Mouse (Mus musculus): Measurements from ENCODE around the gene Ptgr2. TPM values are rescaled to one million over a fixed set of nuclear protein-coding genes. Genes with fewer than 3 reads are reported as not detected.

Gene Ptgr2
- polyA plus RNA-seq, 1 experiment from 2014 or later = 34.5 TPM

- WGBS = 67% methylated on average over 3 of the region's 3 CpGs
- no peak overlapping the region for H3K9ac ChIP-seq (ENCODE audit: low read length)
Measured at GRCm38 (mm10) chr12:84288461-84288860, 3.4 kb downstream of the Ptgr2 start.

GRCm38 (mm10) chr12:84297851-84298250 lies 12.8 kb downstream of the Ptgr2 start:
- H3K27ac ChIP-seq (ENCODE audit: low read length) = no peak overlapping the region
- H3K27me3 ChIP-seq (ENCODE audit: control insufficient read depth, insufficient read depth, low read length) = no peaks in the 10 kb centered on the region
- H3K4me1 ChIP-seq (ENCODE audit: control insufficient read depth, insufficient read depth, low read length) = no peaks in the 10 kb centered on the region
- 95% methylated on average over 6 of the region's 6 CpGs for WGBS
- no peaks in the 10 kb centered on the region for H3K36me3 ChIP-seq (ENCODE audit: control insufficient read depth, insufficient read depth, low read length)
- no peak overlapping the region for H3K4me2 ChIP-seq (ENCODE audit: low read depth, low read length)
- no peaks in the 10 kb centered on the region for H3K9me3 ChIP-seq (replicated peaks; ENCODE audit: control insufficient read depth, low read length)
- ATAC-seq (ENCODE audit: insufficient read depth, low FRiP score) = no peak
- H3K9ac ChIP-seq (ENCODE audit: low read length) = no peak overlapping the region
- no peak overlapping the region for H3K4me3 ChIP-seq (replicated peaks; ENCODE audit: low read length)

More at GRCm38 (mm10) chr12:84288461-84288860, 3.4 kb downstream of the Ptgr2 start:
- no peak overlapping the region for H3K27ac ChIP-seq (ENCODE audit: low read length)
- no peak overlapping the region for H3K4me3 ChIP-seq (replicated peaks; ENCODE audit: low read length)
- no peaks in the 10 kb centered on the region for H3K9me3 ChIP-seq (replicated peaks; ENCODE audit: control insufficient read depth, low read length)
- ATAC-seq (ENCODE audit: insufficient read depth, low FRiP score) = no peak
- H3K4me1 ChIP-seq (ENCODE audit: control insufficient read depth, insufficient read depth, low read length) = 0 out of 2 replicates have a peak, but pooled peaks cover 2% of the 10 kb centered on the region
- no peaks in the 10 kb centered on the region for H3K27me3 ChIP-seq (ENCODE audit: control insufficient read depth, insufficient read depth, low read length)
- no peak overlapping the region for H3K4me2 ChIP-seq (ENCODE audit: low read depth, low read length)
- no peaks in the 10 kb centered on the region for H3K36me3 ChIP-seq (ENCODE audit: control insufficient read depth, insufficient read depth, low read length)

GRCm38 (mm10) chr12:84299265-84299664 lies 14.2 kb downstream of the Ptgr2 start:
- Histone ChIP-seq H3K27me3 (ENCODE audit: control insufficient read depth, insufficient read depth, low read length) (no peaks in the 10 kb centered on the region), H3K36me3 (ENCODE audit: control insufficient read depth, insufficient read depth, low read length) (0 out of 2 replicates have a peak, but pooled peaks cover 3% of the 10 kb centered on the region)

DNA sequence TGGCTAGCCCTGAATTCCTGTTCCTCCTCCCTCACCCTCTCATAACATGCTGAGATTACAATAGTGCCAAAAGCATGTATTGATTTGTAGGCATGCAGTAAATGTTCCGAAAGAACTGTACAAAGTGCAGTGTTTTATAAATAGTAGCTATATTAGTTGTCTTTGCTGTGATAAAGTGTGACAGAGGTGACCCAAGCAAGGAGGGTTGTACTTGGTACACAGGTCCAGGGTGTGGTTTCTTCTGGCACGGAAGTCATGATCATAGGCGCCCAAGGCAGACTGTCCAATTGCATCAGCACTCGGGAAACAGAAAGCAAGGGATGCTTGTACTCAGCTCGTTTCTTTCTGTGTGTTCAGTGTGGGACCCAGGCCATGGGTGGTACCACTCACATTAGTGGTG lies 19.1 kb downstream of the Ptgr2 start:
- Histone ChIP-seq H3K27me3 (ENCODE audit: control insufficient read depth, insufficient read depth, low read length) (no peaks in the 10 kb centered on the region), H3K4me2 (ENCODE audit: low read depth, low read length) (no peak overlapping the region), H3K27ac (ENCODE audit: low read length) (no peak overlapping the region), H3K9ac (ENCODE audit: low read length) (no peak overlapping the region), H3K4me1 (ENCODE audit: control insufficient read depth, insufficient read depth, low read length) (no peaks in the 10 kb centered on the region), H3K9me3 (replicated peaks; ENCODE audit: control insufficient read depth, low read length) (no peaks in the 10 kb centered on the region), H3K36me3 (ENCODE audit: control insufficient read depth, insufficient read depth, low read length) (0 out of 2 replicates have a peak, but pooled peaks cover 3% of the 10 kb centered on the region), H3K4me3 (replicated peaks; ENCODE audit: low read length) (no peak overlapping the region)
- 85% methylated on average over 5 of the region's 5 CpGs for WGBS
- no peak for ATAC-seq (ENCODE audit: insufficient read depth, low FRiP score)

More at GRCm38 (mm10) chr12:84299265-84299664, 14.2 kb downstream of the Ptgr2 start:
- Histone ChIP-seq H3K9ac (ENCODE audit: low read length) (no peak overlapping the region), H3K4me3 (replicated peaks; ENCODE audit: low read length) (no peak overlapping the region), H3K4me1 (ENCODE audit: control insufficient read depth, insufficient read depth, low read length) (no peaks in the 10 kb centered on the region), H3K27ac (ENCODE audit: low read length) (no peak overlapping the region), H3K9me3 (replicated peaks; ENCODE audit: control insufficient read depth, low read length) (no peaks in the 10 kb centered on the region), H3K4me2 (ENCODE audit: low read depth, low read length) (no peak overlapping the region)
- WGBS = 92% methylated on average over 2 of the region's 2 CpGs
- no peak for ATAC-seq (ENCODE audit: insufficient read depth, low FRiP score)

DNA sequence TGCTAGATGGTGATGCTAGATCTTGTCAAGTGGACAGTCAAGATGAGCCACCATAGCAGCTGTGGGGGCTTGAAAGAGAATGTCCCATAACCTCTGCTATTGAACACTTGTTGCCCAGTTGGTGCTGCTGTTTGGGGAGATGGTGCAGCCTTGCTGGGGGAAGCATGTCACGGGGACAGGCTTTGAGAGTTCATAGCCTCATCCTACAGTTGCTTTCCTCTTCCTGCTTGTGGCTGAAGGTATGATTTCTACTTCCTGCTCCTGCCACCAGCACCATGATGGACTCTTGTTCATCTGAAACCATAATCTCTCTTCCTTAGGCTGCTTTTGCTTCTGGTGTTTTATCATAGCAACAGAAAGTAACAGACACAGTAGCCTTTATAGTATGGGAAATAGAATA lies 19.5 kb downstream of the Ptgr2 start:
- no peak overlapping the region for H3K27ac ChIP-seq (ENCODE audit: low read length)
- no peak for ATAC-seq (ENCODE audit: insufficient read depth, low FRiP score)
- 73% methylated on average over 1 of the region's 1 CpGs for WGBS

DNA sequence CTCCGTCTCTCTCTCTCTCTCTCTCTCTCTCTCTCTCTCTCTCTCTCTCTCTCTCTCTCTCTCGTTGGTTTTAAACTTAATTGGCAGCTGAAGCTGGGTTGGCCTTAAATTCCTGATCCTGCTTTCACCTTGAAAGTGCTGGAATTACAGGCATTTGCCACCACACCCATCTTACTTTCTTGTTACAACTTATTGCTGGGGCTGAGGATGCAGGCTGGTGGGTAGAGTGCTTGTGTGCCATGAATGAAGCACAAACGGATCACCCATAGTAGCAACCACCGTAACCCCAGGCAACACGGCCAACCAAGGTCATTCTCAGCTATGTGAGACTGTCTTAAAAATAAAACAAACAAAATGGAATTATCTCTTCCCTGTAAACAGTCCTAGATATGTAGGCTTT lies 26.3 kb downstream of the Ptgr2 start:
- H3K27ac ChIP-seq (ENCODE audit: low read length) = no peak overlapping the region
- no peaks in the 10 kb centered on the region for H3K4me1 ChIP-seq (ENCODE audit: control insufficient read depth, insufficient read depth, low read length)
- 66% methylated on average over 3 of the region's 5 CpGs for WGBS
- no peaks in the 10 kb centered on the region for H3K9me3 ChIP-seq (replicated peaks; ENCODE audit: control insufficient read depth, low read length)
- no peaks in the 10 kb centered on the region for H3K36me3 ChIP-seq (ENCODE audit: control insufficient read depth, insufficient read depth, low read length)
- no peak overlapping the region for H3K4me2 ChIP-seq (ENCODE audit: low read depth, low read length)
- H3K27me3 ChIP-seq (ENCODE audit: control insufficient read depth, insufficient read depth, low read length) = no peaks in the 10 kb centered on the region
- ATAC-seq (ENCODE audit: insufficient read depth, low FRiP score) = no peak
- H3K4me3 ChIP-seq (replicated peaks; ENCODE audit: low read length) = no peak overlapping the region
- H3K9ac ChIP-seq (ENCODE audit: low read length) = no peak overlapping the region

More for the DNA sequence above, 19.5 kb downstream of the Ptgr2 start:
- H3K27me3 ChIP-seq (ENCODE audit: control insufficient read depth, insufficient read depth, low read length) = no peaks in the 10 kb centered on the region
- no peak overlapping the region for H3K9ac ChIP-seq (ENCODE audit: low read length)
- 0 out of 2 replicates have a peak, but pooled peaks cover 3% of the 10 kb centered on the region for H3K36me3 ChIP-seq (ENCODE audit: control insufficient read depth, insufficient read depth, low read length)
- no peak overlapping the region for H3K4me2 ChIP-seq (ENCODE audit: low read depth, low read length)
- H3K4me3 ChIP-seq (replicated peaks; ENCODE audit: low read length) = no peak overlapping the region
- H3K4me1 ChIP-seq (ENCODE audit: control insufficient read depth, insufficient read depth, low read length) = no peaks in the 10 kb centered on the region
- no peaks in the 10 kb centered on the region for H3K9me3 ChIP-seq (replicated peaks; ENCODE audit: control insufficient read depth, low read length)

GRCm38 (mm10) chr12:84316006-84316405 lies 31.0 kb downstream of the Ptgr2 start:
- Histone ChIP-seq H3K4me2 (ENCODE audit: low read depth, low read length) (peak overlapping the region; percentile 76), H3K27ac (ENCODE audit: low read length) (peak overlapping the region; percentile 96), H3K27me3 (ENCODE audit: control insufficient read depth, insufficient read depth, low read length) (no peaks in the 10 kb centered on the region), H3K9me3 (replicated peaks; ENCODE audit: control insufficient read depth, low read length) (no peaks in the 10 kb centered on the region), H3K9ac (ENCODE audit: low read length) (peak overlapping the region; percentile 98), H3K4me1 (ENCODE audit: control insufficient read depth, insufficient read depth, low read length) (peaks cover 5% of the 10 kb centered on the region), H3K4me3 (replicated peaks; ENCODE audit: low read length) (peak overlapping the region; percentile 82), H3K36me3 (ENCODE audit: control insufficient read depth, insufficient read depth, low read length) (no peaks in the 10 kb centered on the region)
- no peak for ATAC-seq (ENCODE audit: insufficient read depth, low FRiP score)
- 32% methylated on average over 7 of the region's 7 CpGs for WGBS

DNA sequence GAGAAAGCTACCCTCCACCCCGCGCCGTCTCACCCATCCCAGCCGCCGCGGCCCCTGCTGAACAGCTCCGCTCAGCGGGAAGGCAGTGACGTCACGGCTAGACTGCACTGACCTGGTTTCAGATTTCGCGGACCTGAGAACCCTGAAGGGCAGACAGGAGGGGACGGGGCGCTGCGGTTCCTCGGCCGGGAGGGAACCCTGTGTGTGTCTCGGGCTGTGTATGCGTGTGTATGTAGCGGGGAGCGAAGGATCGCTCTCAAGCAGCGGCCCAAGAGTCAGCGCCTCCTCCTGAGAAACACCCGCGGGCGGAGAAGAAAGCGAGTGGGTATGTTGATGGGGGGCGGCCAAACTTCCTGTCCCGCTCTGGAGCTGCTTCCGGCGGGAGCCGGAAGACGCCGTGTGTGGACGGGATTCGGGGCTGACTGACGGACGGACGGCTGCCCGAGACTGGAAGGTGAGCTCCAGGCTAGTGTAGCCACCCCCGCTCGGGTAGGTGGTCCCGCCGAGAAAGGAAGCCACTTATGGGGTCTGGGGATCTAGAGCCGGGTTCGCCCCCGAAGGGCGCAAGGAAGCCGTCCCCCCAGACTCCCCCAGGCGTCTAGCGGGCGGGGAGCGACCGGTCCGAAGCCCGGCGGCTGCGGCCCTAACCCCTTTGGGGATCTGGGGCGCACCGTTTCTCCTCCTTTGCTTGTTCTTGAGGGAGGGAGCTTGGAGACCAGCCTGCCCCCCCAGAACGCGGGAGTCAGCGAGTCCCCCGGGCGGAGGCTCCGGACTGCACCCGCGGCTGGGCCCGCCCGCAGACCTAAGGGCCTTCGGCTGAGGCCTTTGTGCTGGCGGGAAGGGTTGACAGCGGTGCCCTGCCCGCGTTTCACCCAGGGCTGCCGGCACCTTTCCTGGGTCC lies 31.9 kb downstream of the Ptgr2 start, which contains the start of gene Zfp410:
Gene Zfp410, plus strand, starts transcription at position 132 of the 901 bp plus-strand sequence.
- peaks cover 5% of the 10 kb centered on the region for H3K4me1 ChIP-seq (ENCODE audit: control insufficient read depth, insufficient read depth, low read length)
- no peaks in the 10 kb centered on the region for H3K36me3 ChIP-seq (ENCODE audit: control insufficient read depth, insufficient read depth, low read length)
- WGBS = under 1% methylated on average over 77 of the region's 77 CpGs
- H3K9me3 ChIP-seq (replicated peaks; ENCODE audit: control insufficient read depth, low read length) = no peaks in the 10 kb centered on the region
- H3K4me3 ChIP-seq (replicated peaks; ENCODE audit: low read length) = peak within 1 kb of the TSS; percentile 82
- peak within 1 kb of the TSS; percentile 76 for H3K4me2 ChIP-seq (ENCODE audit: low read depth, low read length)
- peak; percentile 94 for ATAC-seq (ENCODE audit: insufficient read depth, low FRiP score)
- no peaks in the 10 kb centered on the region for H3K27me3 ChIP-seq (ENCODE audit: control insufficient read depth, insufficient read depth, low read length)
- peak within 1 kb of the TSS; percentile 96 for H3K27ac ChIP-seq (ENCODE audit: low read length)
- H3K9ac ChIP-seq (ENCODE audit: low read length) = peak within 1 kb of the TSS; percentile 98

GRCm38 (mm10) chr12:84327111-84327512 lies 42.1 kb downstream of the Ptgr2 start:
- Histone ChIP-seq H3K9me3 (replicated peaks; ENCODE audit: control insufficient read depth, low read length) (no peaks in the 10 kb centered on the region), H3K27me3 (ENCODE audit: control insufficient read depth, insufficient read depth, low read length) (no peaks in the 10 kb centered on the region), H3K4me3 (replicated peaks; ENCODE audit: low read length) (no peak overlapping the region), H3K4me2 (ENCODE audit: low read depth, low read length) (no peak overlapping the region), H3K9ac (ENCODE audit: low read length) (no peak overlapping the region), H3K4me1 (ENCODE audit: control insufficient read depth, insufficient read depth, low read length) (no peaks in the 10 kb centered on the region), H3K36me3 (ENCODE audit: control insufficient read depth, insufficient read depth, low read length) (no peaks in the 10 kb centered on the region; the same call in 1 of the 2 replicates), H3K27ac (ENCODE audit: low read length) (no peak overlapping the region; the same call in 1 of the 2 replicates)
- 56% methylated on average over 4 of the region's 4 CpGs for WGBS
- ATAC-seq (ENCODE audit: insufficient read depth, low FRiP score) = peak; percentile 75
